Mouse (Mus musculus): ENCODE data around the gene Dnm3. TPM values are rescaled to one million over a fixed set of nuclear protein-coding genes. Genes with fewer than 3 reads are reported as not detected.

The Dnm3 gene
- total and polyA plus RNA-seq, 3 experiments: 3.3 to 18.1 (median 11.6) TPM

DNA sequence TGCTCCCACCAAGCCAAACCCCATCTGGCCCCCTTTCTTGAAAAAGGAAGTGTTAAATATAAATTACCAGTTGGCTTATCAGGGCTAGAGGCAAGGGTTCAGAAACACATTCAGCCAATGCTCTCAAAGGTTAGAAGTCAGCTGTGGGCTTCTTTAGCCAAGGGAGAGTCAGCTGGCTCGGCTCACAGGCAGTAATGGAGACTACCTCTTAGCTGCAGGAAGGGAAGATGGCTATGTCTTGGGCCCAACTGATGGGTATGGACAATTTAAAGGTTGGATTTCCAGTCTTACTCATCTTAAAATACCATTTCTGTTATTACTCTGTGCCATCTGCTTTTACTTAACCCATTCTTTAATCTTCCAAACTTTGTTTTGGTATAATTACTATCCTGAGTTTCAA, 317.1 kb downstream of the Dnm3 start:
- DNase-seq: no peak

DNA sequence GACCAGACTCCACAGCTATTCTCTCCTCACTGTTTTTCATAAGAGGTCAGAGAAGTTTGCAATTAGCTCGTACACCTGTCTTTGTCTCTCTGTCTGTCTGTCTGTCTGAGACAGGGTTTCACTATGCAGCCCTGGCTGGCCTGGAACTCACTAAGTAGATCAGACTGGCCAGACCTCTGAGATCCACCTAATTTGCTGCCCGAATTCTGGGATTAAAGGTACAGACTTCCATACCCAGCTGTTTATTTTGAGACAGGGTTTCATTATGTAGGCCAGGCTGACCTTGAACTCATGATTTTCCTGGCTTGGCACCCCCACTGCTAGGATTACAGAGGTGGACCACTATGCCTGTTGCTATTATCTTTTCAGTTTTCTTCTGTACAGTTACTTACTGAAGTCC, 319.3 kb downstream of the Dnm3 start:
- no peak for DNase-seq

DNA sequence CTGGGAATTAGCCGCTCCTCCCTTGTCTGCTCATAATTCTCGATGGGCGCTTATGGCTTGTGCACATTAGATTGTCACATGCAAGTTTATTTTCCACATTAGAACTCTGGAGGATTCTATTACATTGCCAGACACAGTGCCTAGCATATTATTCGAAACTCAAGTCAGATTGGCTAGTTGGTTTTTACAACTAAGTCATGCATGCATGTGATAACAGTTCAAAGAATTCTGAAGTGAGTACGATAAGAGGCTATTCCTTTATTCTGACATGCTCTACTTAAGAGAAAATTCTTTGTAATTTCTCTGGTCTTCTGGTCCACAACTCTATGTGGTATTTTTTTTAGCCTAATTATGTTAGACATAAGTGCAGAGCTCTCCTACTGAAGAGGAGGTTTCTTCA, 320.2 kb downstream of the Dnm3 start:
- no peak for DNase-seq

DNA sequence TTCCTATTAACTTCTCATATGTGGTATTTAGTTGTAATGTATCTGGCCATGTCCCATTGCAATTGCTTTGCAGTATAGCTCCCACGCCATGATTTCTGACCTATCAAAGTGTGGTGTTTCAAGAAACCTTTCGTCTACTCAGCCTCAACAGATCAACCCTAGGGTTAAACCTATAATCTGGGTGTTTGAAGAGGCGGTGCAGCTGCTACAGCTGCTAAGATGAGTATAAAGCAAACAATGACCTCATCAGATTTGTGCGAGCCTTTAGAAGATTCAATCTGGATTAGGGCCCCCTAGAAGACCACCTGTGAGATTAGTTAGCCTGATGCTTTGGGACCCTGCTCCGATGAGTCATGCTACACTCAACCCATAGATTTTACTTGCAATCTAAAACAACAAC, 321.0 kb downstream of the Dnm3 start:
- DNase-seq: no peak

DNA sequence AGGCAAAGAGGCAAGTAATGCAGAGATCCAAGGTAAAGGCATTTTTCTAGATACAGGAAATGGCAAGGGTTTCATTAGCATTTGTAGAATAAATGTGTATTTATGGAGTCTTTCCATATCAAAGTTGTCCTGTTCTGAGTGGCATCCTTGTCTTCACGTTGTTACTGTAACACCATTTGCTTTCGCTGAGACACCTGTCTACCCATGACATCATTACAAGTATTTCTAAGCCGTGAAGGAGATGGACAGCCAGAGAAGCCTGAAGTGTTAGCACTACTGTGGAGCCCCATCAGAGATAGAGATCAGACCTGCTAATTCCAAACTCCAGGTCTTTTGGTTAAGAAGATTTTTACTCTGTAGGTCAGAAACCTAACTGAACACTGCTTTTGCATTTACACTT, 322.3 kb downstream of the Dnm3 start:
- no peak for DNase-seq

DNA sequence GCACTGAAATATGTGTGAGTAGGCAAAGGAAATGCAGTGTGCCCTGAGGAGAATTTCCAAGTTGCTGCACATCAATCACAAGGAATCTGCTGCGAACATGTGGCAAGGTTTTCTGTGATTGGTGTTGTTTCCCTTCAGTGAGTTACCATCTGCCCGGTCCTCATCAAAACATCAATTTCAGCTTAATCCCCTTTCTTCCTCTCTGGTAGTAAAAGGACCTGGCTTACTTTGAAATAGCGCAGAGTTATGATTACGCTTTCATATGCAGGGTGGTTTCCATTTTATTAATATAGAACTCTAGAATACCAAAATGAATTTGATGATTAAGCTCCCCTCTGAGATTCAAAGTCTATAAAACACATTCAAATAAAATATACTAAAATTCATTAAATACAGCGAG, 324.7 kb downstream of the Dnm3 start:
- no peak for DNase-seq

DNA sequence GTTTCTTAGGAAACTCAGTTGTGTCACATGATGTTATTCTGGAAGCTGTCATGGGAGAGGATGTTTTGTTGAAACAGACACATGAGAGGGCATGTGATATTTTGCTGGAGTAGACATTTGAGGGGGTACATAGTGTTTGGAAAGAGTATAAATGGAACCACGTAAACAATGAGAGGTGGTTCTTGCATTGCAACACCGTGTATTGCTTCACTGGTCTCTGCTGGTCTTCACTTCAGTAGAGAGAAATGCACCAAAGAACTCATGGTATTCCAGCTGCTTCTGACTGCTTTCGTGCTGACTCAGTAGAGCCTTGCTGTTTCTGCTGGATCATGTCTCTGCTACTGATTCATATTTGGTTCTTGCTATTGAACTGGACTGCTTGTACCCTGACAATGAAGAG, 328.1 kb downstream of the Dnm3 start:
- DNase-seq: no peak

DNA sequence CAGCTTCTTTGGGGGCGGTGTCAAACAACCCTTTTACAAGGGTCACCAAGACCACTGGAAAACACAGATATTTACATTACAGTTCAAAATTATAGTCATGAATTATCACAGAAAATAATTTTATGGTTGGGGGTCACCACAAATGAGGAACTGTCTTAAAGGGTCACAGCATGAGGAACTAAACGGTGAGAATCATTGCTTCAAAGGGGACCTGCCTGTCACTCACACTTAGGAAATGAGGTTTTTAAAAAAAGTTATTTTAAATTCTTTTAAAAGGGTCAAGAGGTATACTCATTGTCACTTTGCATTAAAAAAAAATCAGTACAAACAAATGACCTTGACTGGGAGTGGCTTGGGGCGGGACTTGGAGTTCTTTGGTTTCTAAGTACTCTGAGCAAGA, 330.3 kb downstream of the Dnm3 start:
- no peak for DNase-seq

DNA sequence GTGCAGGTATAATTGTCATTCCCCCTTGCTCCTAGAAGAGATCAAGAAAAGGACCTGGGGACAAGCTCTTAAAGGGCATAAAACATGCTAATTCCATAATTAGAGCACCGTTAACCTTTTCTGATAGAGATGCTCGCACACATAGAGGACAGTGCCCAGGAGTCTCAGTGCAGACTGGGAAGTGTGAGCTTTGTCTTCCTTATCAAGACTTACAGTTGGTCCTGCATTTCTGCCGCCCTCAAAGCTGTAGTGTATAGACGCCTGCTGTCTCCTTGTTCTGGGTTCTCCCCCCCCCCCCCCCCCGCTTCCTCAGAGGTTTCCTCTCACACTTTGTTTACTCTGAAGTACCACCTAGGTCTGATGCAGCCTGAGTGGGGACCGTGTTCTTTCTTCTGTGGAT, 332.1 kb downstream of the Dnm3 start:
- no peak for DNase-seq

DNA sequence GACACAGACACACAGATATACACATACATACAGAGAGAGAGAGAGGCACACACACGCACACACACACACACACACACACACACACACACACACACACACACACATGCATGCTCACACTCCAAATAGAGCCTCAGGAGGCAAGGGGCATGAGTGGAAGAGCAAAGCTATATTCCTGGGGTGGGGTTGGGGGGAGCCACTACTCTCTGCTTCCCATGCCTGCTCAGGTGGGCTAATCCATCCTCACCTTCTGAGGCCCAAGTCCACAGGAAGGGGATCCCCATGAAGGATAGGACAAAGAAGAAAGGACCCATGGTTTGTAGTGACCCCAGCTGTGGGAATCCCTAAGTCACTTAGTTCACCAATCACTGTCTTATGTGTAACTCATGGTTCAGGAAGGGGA, 332.8 kb downstream of the Dnm3 start:
- no peak for DNase-seq

DNA sequence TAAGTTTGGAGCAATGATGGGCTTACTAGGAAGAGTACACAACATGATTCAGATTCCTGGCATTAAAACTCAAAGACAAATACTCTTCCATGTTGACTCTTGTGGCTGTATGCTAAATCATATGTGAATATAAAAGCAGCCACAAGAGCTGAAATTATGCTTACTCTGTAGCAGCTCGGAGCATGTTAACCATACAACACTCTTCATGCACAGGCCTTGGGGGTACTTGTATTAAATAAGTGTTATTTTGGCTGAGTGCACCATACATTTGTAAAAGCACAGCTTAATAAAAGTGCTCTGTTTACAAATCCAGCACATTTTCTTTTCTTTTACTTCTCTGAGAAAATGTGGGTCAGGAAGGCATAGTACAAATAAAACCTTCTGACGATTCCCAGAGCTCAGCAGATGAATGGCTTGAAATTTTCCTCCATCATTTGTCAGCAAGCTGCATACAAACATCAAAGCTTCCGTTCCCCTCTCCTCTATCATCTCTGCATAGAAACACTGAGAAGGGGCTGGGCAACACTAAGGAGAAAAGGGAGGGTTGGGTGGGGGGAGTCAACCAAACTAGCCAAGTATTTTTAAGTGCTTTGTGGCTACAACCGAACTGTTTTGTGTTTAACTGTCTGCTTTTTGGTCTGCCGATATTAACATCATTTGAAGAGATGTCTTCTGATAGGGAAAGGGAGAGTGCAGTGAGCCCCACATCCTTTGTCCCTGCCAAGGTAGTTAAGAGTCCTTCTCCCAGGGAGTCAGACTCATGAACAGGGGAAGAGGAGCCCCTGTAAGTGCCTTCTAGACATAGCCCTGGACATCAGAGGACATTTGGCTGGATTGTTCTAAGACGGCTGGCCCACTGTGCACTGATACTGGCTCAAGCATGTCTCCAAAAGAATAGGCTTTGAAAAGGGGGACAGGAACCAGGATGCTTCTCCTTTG, 333.6 kb downstream of the Dnm3 start:
- DNase-seq: no peak

DNA sequence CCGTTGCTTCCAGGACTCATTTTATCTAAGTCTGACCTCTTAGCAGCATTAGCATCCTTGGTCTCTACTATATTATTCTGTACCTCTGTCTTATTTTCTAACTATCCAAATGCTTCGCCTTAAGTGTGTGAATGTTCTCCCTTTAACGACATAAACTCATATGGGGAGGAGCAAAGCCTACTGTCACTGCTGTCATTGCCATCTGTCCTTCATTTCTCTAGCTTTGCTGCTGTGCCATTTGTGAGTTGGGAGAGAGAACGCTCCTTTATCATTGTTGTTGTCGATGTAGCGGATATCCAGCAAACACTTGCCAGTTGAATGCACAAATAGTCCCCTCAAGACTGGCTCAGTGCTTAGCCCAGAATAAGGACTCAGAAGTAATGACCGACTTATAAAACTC, 335.5 kb downstream of the Dnm3 start:
- no peak for DNase-seq

DNA sequence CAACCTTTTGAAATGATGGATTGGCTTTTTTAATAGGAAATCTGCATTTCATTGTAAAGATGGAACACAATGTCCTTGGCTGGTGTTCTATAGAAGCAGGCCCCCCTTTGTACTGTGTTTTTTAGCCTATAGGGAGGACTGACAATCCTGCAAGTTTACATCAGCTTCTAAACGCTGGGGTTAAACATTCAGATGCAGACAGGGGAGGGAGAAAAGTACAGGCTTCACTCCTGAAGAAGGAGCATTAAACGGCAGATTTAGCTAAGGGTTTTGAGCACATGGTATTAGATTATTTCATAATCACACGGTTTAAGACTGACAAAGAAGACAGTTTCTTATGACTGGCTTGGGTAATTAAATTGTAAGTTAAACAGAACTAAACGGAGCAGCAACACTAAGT, 341.5 kb downstream of the Dnm3 start:
- DNase-seq: no peak

DNA sequence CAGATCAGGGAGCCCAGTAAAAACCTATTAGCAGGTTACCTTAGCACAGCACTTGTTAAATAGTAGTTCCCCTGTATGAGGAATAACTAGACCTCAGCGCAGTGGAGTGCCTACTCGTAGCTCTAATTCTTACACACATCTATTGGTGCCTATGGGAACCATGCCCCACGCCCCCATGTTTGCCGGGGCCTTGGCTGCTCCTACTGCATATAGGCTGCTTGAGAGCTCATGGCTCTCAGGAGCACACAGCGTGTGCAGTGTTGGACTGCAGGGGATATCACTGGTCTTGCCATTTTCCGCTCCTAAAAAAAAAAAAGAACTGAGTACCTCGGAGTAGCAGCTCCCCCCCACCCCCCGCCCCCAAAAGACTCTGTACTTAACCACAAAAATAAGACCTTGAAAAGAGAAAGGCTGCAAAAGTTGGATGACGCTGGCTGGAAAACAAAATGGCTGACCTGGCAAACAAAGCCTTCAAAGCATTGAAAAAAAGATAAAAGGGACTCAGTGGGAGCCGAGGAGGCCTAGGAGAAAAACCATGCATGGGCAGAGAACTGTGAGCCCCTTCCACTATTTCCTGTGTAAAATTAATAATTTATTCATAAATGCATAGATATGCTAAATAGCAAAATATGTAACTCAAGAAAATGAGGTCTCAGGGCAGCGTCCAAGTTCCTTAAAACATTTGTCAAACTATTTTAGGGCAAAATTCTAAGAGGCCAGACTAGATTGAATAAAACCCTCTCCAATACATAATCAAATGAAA, 342.2 kb downstream of the Dnm3 start:
- no peak for DNase-seq

DNA sequence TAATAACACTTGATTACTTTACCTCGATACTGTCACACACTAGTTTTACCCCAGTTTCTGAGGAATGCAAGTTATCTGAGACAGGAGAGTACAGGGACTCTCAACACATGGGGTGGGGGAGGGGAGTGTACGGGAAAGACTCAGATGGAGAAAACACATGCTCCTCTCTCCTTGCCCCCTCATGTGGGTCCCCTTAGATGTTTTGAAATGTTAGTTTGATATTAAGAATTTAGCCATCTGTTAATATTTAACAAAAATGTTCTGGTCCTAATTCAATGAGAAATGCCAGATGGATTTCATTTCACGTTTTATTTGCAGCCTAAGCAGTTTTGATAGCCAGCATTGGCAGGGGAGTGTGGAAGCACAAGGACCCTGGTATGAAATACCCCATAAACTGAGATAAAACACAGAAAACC, 343.2 kb downstream of the Dnm3 start:
- no peak for DNase-seq

DNA sequence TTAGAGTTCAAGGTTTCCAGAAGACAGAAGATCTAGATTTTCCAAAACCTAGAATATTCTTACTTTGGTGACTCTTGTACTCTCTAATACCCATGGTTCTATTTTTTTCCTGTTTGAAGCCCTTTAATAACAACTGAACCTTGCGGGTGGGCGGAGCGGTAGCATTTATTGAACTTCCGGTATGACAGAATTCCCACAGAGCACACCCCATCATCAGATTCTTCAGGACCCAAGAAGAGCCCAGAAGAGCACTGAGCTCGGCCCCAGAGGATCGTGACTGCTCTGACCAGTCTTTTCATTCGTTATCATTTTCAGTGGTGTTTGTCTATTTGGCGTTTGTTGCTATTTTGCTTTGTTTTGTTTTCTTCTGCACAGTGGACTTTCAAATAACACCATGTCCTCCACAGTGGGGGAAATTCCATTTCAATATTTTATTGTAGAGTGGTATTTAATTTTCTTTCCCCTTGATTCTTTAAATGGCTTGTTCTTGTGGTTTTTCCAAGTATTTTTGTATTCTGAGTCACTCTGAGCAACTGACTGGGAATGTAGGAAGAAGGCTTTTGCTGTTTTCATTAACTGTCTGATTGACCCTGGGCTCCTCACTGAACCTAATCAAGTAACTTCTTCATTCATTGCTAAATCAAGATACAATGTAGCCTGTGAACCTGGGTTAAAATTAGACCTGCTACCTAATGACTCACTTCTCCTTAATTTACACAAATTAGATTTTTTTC, 344.8 kb downstream of the Dnm3 start:
- no peak for DNase-seq

DNA sequence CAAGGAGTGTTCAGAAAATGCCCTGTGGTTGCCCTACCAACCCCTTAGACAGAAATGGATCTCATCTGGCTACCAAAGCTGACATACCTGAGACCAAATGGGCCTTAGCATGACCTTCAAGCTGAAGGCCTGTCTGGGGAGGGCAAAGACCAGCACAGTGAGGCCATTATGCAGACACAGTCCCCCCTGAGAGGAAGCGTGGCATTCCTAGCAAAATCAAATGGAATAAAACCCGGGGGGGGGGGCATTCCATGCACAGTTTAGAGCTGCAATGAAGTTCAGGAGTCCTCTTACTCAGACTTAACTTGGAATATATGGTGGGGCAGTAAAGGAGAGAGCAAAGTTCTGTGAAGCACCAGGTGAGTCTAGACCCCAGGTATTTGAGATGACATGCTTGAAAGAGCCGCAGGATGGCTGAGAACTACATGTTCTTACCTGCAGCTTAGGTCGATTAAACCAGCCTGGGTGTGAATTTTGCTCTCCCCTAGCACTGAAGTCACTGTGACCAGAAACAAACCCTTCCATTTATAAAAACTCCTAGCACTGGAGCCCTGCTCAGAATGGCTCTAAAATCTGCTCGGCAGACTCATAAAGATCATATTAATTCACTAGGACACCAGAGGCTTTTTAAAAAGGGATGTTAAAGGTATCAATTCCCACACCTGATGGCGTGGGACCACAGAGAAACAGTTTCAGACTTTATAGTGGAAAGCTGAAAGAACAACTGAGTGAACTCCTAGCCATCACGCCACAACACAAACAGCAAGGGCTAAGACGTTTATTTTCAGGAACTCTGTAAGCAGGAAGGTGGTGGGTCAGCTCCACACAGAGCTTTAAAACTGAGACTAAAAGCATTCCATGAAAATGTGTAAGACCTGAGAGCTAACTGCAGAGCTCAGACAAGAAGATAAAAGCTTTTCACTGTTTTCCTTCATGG, 350.7 kb downstream of the Dnm3 start:
- no peak for DNase-seq

DNA sequence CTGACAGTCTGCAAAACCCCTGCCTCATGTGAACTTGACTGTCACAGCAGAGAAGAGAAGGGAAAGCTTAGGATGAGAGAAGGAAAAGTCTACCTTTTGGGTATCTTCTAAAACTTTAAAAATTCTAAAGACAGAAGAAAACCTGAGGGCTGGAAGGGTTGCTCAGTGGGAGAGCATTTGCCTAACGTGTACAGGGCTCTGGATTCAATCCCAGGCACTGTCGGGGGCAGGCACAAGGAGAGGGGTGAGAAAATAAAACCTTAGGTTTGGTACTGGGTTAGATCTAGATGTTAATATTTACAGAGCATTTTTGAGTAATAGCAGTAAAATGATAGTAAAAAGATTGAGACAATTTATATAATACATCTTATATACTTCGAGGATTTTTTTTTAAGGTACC, 353.4 kb downstream of the Dnm3 start:
- no peak for DNase-seq

DNA sequence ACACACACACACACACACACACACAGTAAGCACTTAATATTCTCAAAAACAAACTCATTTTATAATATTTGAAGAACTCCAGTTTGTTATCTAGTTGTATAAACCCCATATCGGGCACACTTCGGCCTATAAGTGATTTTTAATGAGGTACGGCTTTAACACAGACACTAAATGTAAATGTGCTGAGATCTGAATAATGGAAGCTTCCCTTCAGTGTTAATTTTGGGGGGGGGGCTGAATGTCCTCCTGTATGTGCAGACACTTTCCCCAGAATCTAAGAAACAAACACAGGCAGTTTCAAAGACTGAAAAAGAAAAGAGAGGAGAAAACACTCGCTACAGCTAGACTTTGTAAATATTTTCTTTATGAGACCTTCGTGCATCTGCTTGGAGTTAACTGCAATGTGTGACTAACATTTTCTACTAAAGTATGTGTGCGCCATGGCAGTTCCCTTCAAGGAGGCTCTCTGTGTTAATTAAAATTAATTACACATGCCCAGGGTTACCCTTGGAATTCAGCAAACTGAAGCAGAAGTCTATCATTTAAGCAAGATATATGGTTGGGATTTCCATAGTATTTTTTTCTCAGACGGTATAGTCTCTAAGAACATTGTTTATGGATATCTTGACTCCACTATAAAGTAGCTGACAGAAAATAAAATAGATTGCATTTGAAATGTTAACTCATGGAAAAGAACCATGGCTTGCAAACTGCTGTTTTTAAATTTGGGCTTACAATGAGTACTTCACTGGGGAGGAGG, 356.2 kb downstream of the Dnm3 start:
- DNase-seq: no peak

DNA sequence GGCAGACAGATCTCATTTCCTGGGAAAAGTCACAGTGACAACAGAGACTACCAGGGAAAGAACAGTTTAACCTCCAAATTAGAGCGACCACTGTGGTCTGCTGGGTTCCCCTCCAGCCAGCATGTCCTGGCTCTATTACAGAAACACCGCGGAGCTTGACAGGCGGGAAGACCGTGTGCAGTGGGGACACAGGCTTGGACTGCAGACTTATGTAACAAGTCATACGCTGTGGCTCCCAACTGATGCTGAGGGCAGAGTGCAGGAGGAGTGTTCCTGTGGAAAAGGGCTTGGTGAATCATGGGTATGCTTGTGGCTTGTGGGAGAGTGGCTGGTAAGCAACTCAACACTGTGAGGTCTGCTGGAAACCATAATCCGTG, 368.4 kb downstream of the Dnm3 start:
- DNase-seq: no peak

All from adrenal gland, adult 2 months (tissue).